Mouse (Mus musculus) cerebellum, adult 2 months (tissue): ENCODE measurements around the gene Atg4b.

Experiments used
- CTCF ChIP-seq: fragments of 200-500 bp; IDR thresholded peaks from 2 replicates; pipeline ENCODE4 v1.5.1; 2011; ENCODE audit warnings: low read depth, mild to moderate bottlenecking, control low read depth, low read length, moderate library complexity, borderline replicate concordance; ENCODE audit not compliant: insufficient read depth
- POLR2A ChIP-seq: fragments of 200-500 bp; IDR thresholded peaks from 2 replicates; pipeline ENCODE4 v1.6.1; 2011; ENCODE audit warnings: low read length, control low read depth, borderline replicate concordance; ENCODE audit not compliant: insufficient read depth

DNA sequence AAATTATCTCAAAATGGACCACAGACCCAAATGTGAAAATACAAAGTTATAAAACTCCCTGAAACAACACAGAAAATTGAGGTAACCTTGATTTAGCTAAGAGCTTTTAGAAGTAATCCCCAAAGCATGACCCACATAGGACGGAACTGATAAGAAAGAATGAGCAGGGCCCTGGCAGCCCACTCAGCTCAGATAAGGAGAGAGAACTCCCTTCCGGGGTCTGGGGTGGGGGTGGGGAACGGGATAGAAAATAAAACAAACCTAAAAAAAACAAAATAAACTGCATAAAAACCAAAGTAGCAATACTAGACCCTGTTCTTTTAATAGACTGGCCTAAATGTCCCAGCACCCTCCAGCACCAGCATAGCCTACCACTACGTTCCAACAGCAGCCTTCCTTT lies 9.3 kb upstream of the Atg4b start:
- no peak for TF ChIP-seq CTCF
- no peak for TF ChIP-seq POLR2A
